Mouse (Mus musculus) adrenal gland, postnatal 36 days (tissue): ENCODE measurements at regions not wholly inside any gene's neighbourhood (a gene's known extent, or its start where the extent isn't known, plus 50 kb on each side); places are given as distances from the start of the nearest gene placed in this dataset.
A peak's percentile ranks its signal among the peaks of the same experiment; 100 is the strongest.
"Not testable (repeated sequence)": the region's sequence is repeated elsewhere in the genome, so short reads cannot be mapped to it uniquely, and the experiment has no call there.

ENCODE experiments used
- DNase-seq, 2 experiments: peaks; one replicate each; pipeline ENCODE4 v3.0.0; 2021; ENCODE audit warnings: mixed read lengths in 1 of 2

GRCm38 (mm10) chr12:48387724-48388123, 994.7 kb upstream of the Foxg1 start:
- no peak for DNase-seq

DNA sequence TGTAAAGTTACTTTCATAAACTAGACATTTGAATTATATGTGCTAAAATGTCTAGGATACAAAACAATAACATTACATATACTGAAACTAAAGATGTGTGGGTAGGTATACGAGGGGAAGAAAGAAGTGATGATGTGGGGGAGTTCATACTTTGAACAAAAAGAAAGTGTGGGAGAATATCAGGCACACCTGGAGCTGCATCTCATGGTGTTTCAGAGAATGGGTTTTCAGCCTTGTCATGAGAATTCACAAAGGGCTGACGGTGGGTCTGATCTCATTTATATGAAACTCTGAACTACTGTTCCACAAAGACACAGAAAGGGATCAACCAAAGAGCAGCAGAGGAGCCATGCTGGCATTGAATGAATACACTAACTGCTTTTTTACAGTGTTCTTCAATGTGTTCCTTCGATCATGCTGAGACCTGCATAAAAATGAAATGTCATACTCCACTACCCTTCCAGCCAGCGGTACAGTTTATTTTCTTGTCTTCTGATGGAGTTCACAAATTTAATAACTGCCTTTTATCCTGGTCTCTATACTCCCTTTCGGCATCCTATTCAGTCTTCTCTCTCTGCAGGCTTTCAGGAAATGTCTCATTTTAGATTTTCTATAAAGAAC, 994.2 kb upstream of the Foxg1 start:
- no peak for DNase-seq

- DNase-seq, result no peak
These were observed 991.5 kb upstream of the Foxg1 start for GRCm38 (mm10) chr12:48391008-48391407.

DNA sequence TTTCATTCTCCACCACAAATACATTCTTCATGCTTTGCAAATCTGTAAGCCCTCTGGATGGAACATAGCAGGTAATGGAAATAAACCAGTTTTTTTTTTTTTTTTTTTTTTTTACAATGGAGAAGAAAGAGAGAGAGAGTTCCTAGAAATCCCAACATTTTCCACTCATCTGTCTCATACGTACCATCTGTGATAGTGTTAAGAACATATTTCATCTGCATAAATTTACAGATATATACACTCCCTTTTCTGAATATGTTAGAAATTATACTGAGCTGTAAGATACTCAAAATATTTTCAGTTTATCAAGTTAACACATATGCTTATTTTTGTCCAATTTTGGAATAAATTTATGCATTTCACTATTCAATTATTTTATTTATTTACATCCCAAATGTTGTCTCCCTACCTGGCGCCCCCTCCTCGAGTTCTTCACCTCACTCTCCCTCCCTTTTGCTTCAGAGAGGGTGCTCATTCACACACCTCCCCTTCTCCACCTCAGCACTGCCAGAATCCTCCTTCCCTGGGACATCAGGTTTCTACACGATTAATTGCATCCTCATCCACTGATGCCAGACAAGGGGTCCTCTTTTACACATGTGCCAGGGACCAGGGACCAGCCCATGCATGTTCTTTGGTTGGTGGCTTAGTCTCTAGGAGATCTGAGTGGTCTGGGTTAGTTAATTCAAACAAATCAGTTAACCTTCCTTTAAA, 943.0 kb upstream of the Foxg1 start:
- no peak for DNase-seq

- not testable (repeated sequence) for DNase-seq
These were observed 933.7 kb upstream of the Foxg1 start for GRCm38 (mm10) chr12:48448719-48449118.

- DNase-seq, result no peak
These were observed 920.1 kb upstream of the Foxg1 start for GRCm38 (mm10) chr12:48462392-48462791.

- no peak for DNase-seq
These were observed 881.7 kb upstream of the Foxg1 start for GRCm38 (mm10) chr12:48500735-48501134.

DNA sequence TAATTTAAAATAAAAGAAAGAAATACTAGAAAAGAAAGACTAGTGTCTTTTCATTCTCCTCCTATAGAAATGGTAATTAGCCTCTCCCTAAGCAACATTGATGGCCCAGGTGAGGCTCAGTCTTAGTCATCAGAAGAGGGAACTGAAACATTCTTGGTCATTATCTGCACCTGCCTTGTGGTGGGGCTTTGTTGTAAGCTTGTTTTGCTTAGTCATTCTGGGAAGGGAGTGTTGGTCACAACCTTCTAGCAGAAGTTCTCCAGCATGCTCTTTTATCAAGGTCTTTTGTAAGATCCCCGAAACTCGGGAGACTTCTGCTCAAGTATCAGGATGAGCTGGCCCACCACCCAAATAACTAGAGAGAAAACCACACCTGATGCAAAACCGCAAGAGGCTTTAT, 870.9 kb upstream of the Foxg1 start:
- DNase-seq, result no peak

DNA sequence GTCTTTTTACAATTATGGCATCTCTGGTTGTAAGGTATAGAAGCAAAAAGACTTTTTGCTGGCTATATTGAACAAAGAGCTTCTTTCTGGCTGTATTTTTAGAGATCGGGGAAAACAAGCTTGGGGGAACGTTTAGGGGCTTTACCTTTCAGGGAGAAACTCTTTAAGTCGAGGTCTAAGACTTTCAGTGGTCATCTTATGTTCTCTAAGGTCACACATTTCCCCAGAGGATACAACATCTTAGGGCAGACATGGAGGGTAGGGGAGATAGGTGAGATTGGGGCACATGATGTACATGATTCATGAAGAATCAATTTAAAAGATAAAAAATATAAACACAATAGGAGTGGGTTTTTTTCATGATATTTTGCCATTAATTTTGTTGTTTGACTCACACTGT, 870.2 kb upstream of the Foxg1 start:
- DNase-seq, result no peak

DNA sequence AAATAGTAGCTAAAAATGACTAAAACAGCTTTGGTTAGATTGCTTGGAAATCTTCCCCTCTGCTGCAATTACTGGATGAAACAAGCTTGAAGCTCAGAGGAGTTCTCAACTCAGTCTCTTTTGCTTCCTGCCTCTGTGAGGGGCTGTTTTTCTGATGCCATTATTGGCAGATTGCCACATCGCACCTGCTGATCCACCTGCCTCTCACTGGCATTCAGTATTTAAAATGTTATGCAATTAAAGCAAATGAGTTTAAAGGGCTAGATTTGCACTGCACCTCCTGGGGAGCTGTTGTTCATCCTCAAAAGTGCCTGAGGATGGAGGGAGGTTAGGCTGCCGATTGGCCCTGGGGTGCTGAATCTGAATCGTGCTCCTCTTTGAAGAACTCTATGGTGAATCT, 860.5 kb upstream of the Foxg1 start:
- no peak for DNase-seq

DNA sequence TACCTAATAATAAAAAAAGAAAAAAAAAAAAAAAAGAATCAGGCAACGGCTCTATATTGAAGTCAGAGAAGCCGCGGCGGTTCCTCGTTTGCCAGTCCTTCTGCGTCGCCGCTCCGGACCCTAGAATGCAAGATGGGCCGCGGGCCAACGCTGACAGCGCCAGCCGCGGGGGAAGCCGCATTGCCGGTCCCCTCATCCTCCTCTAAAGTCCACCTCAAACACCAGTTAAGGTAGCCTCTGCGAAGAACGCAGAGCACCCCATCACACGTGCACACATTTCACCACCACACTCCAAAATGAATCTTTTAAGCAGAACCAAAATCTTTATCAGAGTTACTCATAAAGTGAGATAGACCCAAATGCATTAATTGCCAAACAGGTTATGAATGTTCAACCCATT, 822.8 kb upstream of the Foxg1 start:
- peak in 1 of 2 experiments; percentile 5 for DNase-seq

DNA sequence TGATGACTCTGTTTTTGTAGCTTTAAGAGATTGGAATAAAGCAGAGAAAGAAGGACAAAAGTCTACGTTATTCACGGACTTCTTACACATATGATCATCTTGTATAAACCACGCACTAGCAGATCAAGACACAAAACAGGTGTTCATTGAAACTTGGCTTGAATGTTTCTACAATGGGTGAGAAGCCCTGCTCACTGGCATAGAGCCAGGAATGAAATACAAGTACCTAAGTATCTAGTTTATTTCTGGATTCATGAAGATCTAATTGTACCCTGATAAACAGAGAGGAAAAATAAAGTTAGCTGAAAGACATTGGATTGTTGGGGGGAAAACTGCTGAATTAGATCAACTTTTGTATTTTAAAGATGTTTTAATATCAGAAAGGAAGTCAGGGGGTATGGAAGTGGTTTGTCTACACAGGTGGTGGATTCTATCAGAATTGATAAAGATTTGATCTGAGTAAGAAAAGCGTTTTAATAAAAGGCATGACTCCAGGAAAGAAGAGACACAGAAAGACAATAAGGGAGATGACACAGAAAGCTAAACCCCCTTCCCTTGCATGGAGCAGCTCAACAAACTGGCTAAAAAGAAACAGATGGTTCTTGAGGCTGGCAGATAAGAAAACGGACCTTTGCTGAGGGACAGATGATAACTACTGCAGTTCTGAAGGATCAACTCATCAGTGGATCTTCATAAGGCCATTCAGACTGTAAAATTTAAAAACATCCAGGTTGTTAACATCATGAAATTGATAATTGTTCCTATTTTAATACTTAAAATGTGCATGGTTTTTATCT, 777.9 kb upstream of the Foxg1 start:
- DNase-seq, result no peak

DNA sequence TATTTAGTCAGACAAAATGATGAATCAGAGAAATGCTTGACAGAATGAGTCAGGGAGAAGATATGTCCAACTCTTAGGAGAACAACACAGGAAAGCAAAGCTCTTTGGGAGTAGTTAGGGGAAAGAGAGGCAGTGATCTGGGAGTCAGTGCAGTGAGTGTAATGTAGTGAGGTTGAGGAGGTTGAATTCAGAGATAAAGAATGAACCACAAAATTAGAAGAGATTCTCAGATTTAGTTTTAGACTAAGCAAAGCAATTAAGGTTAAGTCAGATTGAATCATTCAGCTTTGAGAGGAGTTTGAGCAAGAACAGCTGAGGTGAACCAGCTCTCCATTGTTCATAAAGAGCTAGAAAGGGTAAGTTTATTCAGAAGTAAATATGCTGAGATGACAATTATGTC, 777.0 kb upstream of the Foxg1 start:
- no peak for DNase-seq

DNA sequence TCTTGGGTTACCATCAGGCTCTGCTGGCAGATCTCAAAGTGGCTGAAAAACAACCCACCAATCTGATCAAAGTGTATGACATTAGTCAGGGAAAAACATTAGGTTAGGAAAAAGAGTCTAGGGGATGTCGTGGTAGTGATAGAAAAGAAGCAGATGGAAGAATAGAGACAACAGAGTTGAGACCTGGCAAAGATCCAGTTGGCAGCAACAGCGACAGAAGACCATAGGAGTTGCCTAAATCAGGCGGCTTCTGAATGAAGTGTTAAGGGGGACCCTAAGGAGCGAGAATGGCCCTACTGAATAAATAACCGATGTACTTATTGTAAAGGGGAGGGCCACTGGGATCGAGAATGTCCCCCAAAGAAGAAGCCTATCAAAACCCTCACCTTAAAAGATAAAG, 773.1 kb upstream of the Foxg1 start:
- no peak for DNase-seq

DNA sequence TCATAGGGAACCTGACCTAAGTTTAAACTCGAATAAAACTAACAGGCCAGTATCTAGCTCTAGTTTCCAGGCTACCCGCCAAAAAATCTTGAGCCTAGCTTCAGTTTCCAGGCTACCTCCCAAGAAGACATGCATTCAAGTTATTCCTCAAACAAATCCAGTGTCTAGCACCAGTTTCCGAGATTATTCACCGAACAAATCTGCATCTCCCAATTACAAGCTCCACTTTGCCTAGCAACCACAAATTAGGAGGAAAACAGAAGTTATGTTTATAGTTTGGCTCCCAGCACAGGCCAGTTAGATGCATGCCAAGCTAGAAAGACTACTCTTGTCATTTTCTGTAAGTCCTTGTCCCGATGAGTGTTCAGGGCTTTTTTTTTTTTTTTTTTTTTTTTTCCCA, 770.4 kb upstream of the Foxg1 start:
- DNase-seq, result no peak

DNA sequence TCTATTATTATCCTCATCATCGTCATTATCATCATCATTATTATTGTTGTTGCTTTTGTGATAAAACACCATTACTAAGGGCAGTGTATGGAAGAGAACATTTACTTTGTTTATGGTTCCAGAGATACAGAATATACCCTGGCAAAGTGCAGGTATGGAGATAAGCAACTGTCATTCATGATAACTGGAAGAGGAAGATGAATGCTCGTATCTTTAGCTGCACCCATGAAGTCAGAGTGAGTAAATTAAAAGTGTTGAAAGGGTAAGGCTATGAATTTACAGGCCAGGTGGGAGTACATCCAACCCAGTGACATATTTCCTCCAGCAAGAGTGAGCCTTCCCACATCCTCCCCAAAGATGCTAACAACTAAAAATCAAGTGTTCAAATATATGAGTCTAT, 766.1 kb upstream of the Foxg1 start:
- no peak for DNase-seq

- DNase-seq, result no peak
These were observed 748.9 kb upstream of the Foxg1 start for GRCm38 (mm10) chr12:48633559-48633958.

- DNase-seq, result no peak
These were observed 747.7 kb upstream of the Foxg1 start for GRCm38 (mm10) chr12:48634671-48635241.

- no peak for DNase-seq
These were observed 740.5 kb upstream of the Foxg1 start for GRCm38 (mm10) chr12:48641974-48642373.

DNA sequence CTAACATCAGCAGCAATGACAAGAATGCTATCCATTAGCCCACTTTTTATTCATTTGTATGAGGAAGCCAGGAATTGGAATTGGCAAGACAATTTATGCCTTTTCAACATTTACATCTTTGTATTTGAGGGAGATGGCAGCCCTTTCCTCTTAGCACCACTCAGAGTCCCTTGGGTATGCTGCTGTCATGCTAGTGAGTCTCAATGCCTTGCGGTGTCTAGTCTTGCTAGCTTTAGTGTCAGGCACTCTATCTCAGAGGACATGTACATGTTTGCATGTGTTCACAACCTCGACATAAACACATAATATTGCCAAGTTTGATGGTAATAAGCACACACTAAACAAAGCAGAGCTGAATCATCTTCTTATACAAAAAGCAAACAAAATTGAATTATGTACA, 737.3 kb upstream of the Foxg1 start:
- no peak for DNase-seq

GRCm38 (mm10) chr12:48645910-48646309, 736.5 kb upstream of the Foxg1 start:
- DNase-seq, result no peak

DNA sequence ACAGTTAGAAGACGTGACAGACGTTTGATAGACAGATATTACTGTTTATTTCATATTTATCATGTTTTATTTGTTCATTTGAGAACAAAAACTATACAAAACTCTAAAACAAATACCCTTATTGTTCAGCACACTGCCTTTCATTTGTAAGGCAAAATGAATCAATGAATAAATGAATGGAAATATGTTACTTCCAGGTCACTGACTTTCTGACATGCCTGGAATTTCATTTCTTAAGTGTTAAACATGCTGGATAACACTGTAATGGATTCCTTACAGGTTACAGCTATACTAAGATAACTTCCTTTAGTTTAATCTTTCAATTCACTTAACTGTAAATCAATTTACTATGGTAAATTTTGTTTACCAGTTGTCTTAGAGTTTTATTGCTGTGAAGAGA, 707.3 kb upstream of the Foxg1 start:
- no peak for DNase-seq

GRCm38 (mm10) chr12:48680957-48681356, 701.5 kb upstream of the Foxg1 start:
- no peak for DNase-seq
